Mouse (Mus musculus) sigmoid colon, adult 10 weeks (tissue): ENCODE measurements around the gene Casq1. TPM values are rescaled to one million over a fixed set of nuclear protein-coding genes. Genes with fewer than 3 reads are reported as not detected.

Experiments used
- polyA plus RNA-seq: library from polyadenylated mRNA; stranded (reverse); fragments of 350-450 nt; fragmentation: Illumina TruSeq; extraction: RNeasy Lipid Tissue Mini Kit (QIAGEN cat#74804); gene quantifications from one replicate; pipeline ENCODE4 v1.2.3, GENCODE M21; 2014; ENCODE audit warnings: low read depth, low replicate concordance

Gene Casq1
- 0.63 TPM for polyA plus RNA-seq

DNA sequence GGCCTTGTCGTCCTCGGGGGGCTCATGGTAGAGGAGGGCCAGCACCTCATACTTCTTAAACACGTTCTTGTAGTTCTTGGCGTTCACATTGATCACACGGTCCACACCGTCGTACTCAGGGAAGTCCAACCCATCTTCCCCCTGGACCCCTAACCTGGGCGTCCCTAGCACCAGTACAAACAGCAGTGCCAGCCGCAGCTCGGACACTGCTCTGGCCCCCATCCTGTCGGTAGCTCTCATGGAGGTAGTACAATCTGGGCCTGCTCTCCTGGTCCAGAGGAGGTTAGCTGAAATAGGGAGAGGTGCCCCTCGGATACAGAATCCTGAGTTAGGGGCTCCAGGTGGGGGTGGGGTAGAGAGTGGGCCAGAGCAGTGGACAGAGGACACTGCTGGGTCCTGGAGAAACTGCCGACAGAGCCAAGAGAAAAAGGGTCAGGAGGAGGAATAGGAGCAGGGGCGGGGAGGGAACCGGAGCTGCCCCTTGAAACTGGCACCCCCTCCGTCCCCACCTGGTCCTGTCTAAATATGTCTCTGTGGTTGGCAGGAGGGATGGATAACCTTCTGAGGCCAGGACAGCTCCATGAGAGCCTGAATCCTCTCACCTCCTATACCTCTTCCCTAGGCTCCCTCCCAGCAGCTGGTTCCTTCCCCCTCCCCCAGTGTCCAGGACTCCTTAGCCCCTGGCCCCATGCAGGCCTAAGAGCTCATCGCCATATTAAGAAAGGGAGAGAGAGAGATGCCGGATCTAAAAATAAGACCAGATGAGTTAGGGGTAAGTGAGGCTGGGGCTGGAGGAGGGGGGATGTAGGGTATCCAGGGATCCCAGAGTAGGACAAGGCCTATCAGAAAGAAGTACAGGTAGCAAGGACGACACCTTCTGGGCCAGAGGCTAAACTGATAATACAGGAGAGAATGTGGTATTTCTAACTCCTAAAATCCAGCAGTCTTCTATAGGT, at the start of gene Casq1:
Gene Casq1, minus strand, starts transcription at position 418 of the 956 bp plus-strand sequence.

DNA sequence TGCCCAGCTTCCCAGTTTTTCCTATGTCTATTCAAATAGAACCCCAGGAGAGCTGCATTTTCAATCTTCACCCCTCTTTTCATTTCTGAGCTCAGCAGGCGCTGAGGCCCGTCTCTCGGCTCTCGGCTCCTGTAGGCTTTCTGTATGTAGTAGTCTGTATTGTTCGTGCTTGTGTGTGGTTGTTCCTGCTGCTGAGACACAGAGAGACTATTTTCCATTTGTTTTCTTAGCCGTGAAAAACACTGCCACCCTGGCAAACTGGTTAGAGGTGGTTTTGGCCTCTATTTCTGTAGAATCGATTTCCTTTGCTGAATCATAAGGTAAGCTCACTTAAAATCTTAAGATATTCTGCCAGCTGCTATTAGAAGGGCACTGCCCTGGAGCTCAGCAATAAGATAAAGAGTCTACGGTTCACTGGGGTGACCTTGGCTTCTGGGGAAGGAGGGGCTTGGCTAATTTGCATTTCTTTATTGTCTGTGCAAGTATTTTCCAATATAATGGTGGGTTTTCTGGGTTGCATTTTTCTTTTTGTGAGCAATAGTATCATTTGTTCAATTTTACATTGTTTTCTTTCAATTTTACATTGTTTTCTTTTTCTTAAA, 41.9 kb upstream of the Casq1 start, which contains the start of gene Igsf8:
Gene Igsf8, plus strand, starts transcription at position 165 of the 602 bp plus-strand sequence.

DNA sequence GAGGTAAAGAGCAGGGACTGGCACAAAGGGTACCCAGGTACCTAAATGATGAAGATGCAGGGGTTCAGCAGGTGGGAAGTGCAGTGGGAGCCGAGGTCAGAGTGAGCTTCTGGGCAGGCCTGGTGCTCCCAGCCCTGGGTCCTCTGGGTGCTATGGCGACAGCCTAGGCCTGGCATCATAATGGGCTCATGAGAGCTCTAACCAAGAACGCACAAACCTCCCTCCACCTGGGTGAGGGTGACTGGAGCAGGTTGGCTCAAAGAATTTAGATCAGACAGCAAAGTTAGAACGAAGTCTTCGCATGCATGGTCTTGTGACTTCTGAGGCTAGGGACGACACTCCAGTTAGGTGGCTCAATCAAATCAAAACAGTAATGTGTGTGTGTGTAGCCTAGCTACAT, 38.6 kb upstream of the Casq1 start, which contains the start of gene Atp1a4:
Gene Atp1a4, minus strand, starts transcription at position 101 of the 400 bp plus-strand sequence.

DNA sequence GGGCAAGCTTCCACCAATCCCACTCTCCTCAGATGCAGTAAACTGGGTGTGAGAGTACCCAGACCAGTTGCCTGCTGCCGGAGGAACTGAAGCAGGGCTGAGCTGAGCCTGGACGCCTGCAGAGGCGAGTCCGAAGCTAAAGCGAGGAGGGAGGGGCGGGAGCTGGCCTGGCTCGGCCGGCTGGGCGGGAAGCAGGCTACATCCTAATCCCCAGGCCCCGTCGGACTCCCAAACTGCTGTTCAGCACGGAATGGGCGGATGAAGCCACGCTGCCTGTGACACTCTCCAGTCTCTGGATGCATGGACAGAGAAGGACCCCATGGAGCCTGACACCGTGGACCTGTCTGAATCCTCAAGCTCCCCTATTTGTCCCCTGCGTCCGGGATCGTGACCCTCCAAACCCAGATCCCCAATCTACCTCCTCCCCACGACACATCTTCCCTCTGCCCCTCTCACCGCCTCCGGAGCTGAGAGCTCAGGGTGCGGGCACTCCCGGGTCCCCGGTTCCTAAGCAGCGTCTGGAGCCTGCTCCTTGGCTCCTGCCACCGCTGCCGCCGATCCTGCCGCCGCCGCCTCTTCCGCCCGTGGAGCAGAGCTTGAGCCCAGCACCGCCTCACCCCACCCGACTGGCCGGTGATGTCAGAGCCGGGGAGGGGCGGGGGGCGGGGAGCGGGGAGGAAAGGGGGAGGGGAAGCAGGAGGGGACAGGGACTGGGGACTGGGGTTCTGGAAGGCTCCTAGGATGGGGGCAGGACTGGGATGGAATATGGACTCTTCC, 13.3 kb downstream of the Casq1 start, which contains the start of gene Pea15a:
Gene Pea15a, minus strand, starts transcription at position 664 of the 777 bp plus-strand sequence.

Other genes starting within 250 kb of the Casq1 start
- 1.4 TPM for gene Vangl2, start 191.4 kb downstream of the Casq1 start, polyA plus RNA-seq
- not detected for gene Nhlh1, start 162.3 kb downstream of the Casq1 start, polyA plus RNA-seq
- 180 TPM for gene Copa, start 137.3 kb downstream of the Casq1 start, polyA plus RNA-seq
- 38.8 TPM for gene Ncstn, start 137.1 kb downstream of the Casq1 start, polyA plus RNA-seq
- gene Pex19, start 93.1 kb downstream of the Casq1 start, polyA plus RNA-seq = 40.4 TPM
- 74.0 TPM for gene Dcaf8, start 71.8 kb downstream of the Casq1 start, polyA plus RNA-seq
- gene Pea15a, start 13.1 kb downstream of the Casq1 start, polyA plus RNA-seq = 36.7 TPM
- not detected for gene Atp1a4, start 38.5 kb upstream of the Casq1 start, polyA plus RNA-seq
- gene Igsf8, start 41.8 kb upstream of the Casq1 start, polyA plus RNA-seq = 1.1 TPM
- 4.4 TPM for gene Atp1a2, start 78.2 kb upstream of the Casq1 start, polyA plus RNA-seq
- not detected for gene Kcnj9, start 109.5 kb upstream of the Casq1 start, polyA plus RNA-seq
- 2.6 TPM for gene Kcnj10, start 121.3 kb upstream of the Casq1 start, polyA plus RNA-seq
- gene Pigm, start 156.7 kb upstream of the Casq1 start, polyA plus RNA-seq = 33.9 TPM